Mouse (Mus musculus) neural tube, embryonic 10.5 days (tissue): Measurements from ENCODE around the gene Fam57a.

Experiments used
- DNase-seq: peaks from one replicate; pipeline ENCODE4 v3.0.0-alpha.2; 2017; ENCODE audit warnings: low spot score; ENCODE audit errors: extremely low spot score

Fam57a gene

DNA sequence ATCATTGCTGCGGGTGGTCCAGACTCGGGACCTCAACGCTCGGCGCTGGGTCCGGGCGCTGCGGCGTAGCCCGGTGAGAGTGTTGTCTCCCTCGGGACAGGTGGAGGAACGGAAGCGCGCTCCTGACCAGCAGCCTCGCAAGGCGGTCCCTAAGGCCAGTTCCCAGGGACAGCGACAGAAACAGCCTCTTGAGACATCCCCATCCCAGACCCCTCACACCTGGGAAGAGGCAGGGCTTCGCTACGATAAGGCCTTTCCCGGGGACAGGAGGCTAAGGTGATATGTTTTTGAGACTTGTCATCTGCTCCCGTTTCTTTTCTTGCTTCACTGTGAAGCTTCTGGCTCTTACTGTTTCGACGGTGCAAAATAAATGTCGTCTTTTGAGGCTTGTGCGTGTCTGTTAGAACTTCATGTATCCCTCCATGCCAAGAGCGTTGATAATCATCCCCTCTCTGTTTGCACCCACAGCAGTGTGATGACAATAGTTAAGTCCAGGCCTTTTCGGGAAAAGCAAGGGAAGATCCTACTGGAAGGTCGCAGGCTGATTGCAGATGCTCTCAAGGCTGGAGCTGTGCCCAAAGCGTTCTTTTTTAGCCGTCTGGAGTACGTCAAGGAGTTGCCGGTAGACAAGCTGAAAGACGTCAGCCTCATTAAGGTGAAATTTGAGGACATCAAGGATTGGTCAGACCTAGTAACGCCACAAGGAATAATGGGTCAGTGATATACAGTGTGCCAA lies 64.5 kb downstream of the Fam57a start:
- no peak for DNase-seq

DNA sequence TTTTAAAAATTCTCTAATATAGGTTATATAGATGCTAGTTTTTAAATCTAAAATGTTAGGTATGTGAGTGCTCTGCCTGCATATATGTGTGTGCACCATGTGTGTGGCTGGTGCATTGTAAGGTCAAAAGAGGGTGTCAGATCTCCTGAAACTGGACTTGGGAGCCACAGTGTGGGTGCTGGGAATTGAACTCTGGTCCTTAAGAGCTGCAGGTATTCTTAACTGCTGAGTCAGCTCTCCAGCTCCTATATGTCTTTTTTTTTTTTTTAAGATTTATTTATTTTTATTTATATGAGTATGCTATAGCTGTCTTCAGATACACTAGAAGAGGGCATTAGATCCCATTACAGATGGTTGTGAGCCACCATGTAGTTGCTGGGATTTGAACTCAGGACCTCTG lies 67.0 kb downstream of the Fam57a start:
- DNase-seq = no peak

DNA sequence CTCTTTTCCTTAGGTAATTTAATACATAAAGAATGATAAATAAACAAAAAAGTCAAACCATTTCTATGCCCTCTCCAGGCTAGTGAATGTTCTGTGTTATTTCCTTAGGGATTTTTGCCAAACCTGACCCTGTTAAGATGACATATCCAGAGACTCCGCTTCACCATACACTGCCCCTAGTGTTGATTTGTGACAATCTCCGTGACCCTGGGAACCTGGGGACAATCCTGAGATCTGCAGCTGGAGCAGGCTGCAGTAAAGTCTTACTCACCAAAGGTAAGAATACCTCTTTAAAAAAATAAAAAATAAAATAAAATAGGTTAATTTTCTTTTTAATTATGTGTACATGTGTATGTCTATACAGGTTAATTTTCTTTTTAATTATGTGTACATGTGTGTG lies 67.8 kb downstream of the Fam57a start:
- no peak for DNase-seq

DNA sequence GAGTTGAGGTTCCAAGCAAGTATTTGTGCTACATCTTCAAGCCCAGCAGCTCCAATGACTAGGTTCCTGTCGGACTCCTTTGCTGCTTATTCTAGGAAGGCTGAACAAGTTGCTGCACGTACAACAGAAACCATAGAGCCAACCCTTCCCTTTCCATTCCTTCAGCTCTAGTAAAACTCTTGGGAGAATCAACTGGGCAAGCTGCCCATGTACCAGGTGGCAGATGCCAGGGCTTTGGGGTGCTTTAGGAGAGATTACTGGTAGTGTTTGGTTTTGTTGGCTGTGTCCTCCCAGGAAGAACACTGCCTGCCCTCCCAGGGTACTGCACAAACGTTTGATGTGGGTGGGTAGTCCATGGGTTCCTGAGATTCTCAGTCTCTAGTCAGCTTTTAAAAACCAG lies 72.6 kb downstream of the Fam57a start:
- DNase-seq = no peak

- DNase-seq = peak; percentile 93
Measured at GRCm38 (mm10) chr11:76253145-76253917, 73.9 kb downstream of the Fam57a start.

GRCm38 (mm10) chr11:76253918-76254264 lies 74.4 kb downstream of the Fam57a start:
- no peak for DNase-seq

- no peak for DNase-seq
Measured at GRCm38 (mm10) chr11:76255431-76256001, 76.0 kb downstream of the Fam57a start.

DNA sequence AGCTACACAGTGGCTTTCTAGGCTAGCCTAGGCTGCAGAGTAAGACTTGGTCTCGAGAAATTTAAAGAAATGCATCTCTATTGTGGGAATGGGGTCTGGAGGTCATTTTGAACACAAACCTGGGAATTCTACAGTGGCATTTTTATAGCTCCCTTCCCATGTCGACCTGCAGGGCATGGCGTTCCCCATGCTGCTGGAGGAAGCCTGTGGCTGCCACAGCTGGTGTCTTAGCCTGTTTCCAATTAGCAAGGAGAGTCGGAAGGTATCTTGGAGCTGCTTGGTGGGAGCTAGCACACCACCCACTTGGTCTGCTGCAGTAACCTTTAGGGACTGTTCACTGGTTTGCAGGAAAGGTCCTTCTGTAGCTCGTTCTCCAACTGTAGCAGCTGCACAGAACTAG lies 76.7 kb downstream of the Fam57a start:
- DNase-seq = no peak

DNA sequence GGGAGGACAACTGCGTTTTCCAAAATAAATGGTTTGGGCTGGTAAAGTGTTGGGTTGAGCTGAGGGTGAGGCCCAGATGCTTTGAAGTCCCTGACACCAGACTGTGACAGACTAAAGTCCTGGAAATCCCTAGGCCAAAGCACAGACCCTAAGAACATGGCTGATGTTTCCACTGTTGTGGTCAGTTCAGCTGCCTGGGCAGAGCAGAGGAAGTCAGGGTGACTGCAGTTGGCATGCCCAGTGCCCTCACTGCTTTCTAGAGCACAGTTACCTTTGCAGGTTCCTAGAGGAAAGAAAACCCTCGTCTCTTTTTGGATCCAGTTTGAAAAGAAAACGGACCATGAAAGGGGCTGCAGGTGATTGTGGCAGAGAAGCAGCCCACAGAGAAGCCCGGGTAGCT lies 77.9 kb downstream of the Fam57a start:
- no peak for DNase-seq

DNA sequence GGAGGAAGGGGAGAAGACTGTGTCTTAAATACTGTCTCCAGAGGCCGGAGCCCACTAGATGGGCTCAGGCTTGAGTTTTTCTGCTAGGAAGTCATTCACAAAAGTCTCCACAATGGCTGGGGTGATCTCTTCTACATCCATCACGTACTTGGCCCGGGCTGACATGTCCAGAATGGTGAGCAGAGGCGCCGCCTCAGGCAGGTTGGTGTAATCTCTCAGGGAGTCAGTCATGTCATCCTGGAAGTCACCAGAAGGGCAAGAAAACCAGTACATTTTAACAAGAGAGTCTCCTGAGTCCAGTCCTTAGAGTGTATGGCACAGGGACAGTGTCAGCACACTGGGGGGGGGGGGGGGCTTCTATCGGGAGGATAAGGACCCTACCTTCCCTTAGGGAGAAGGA lies 79.0 kb downstream of the Fam57a start:
- DNase-seq = no peak

GRCm38 (mm10) chr11:76260208-76261050 lies 81.0 kb downstream of the Fam57a start:
- no peak for DNase-seq

DNA sequence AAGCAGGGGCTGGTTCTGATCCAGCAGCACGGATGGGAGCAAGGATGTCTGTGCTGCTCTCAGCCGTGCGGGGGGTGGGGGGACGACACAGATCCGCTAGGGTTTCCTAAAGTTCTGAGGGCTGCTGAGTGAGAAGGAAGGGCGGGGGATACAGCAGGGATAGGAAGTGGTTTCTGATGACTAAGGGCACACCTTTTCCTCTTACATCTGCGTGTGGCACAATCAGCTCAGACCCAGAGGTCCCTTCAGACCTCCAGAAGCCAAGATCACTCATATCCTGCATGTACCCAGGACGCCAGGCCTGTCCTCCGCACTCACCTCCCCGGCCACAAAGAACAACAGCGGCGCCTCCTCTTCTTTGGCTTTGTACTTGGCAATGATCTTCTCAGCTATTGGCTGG lies 81.8 kb downstream of the Fam57a start:
- DNase-seq = no peak

DNA sequence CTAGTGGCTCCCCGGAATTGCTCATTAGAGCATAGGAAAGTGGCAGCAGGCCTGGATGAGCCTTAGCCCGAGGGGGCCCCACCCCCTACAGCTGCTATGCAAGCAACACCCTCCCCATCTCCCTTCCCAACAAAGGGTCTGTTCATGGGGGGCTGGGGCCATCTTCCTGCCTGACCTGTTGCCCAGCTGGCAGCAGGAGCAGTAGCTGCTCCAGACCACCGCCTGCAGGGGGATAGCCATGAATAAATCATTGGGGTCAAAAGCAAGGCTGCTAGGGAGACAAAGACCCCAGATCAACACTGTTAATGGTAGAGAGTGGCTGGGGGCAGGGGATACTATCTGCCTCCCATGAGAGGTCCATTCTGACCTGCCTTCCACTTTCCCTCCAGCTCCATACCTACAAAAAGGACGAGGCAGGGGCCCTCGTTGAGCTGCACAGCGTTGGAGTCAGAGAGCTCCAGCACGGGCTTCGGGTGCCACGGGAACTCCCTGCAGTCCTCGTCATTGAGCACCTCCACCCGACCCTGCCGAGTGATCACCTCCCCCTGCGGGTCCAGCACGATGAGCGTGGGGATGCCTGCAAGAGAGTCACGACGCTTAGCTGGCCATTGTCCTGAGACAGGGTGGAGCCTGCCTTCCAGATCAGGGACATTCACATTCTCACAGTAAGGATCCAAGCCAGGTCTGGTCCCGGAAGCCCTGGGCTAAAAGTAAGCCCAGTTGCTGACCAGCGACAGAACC lies 83.3 kb downstream of the Fam57a start:
- peak; percentile 72 for DNase-seq
